Mouse (Mus musculus): ENCODE data around the gene Ucn3.

Ucn3 gene

DNA sequence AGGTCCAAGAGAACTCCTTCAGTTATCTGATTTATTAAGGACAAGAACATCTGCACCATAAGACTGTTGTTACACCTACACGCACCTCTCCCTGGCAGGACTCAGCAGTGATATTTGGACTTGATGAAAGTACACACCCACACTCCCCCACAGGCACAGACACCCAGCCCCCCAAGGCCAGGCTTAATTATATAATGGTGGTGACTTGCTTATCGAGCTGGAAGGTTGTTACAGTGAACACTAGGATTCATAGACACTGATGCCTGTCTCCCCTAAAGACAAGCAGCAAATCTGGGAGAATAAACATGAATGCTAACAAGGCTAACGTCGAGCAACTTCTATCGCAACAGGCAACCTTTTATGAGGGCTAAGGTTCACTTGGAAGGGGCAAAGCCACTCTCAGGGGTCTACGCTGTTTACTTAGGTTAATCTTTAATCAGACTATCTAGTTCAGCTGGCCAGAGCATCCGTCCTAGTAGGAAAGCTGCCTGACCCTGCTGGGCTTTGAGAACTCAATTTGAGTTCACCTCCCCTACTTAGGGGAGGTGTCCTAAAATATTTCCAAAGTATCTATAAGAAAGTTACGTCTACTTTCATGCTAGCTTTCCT is 53.6 kb downstream of the Ucn3 start:
- no peak for DNase-seq
